Mouse (Mus musculus): ENCODE measurements around the gene Man1a. TPM values are rescaled to one million over a fixed set of nuclear protein-coding genes. Genes with fewer than 3 reads are reported as not detected.

Man1a gene
- polyA plus RNA-seq, 1 experiment from 2014 or later = 16.9 TPM

GRCm38 (mm10) chr10:53941597-53941996 lies 134.8 kb downstream of the Man1a start:
- Histone ChIP-seq H3K27ac (ENCODE audit: low read length) (no peak overlapping the region), H3K4me3 (ENCODE audit: low read depth, low read length) (no peak overlapping the region), H3K27me3 (ENCODE audit: control insufficient read depth, insufficient read depth, low read length) (no peaks in the 10 kb centered on the region), H3K9ac (replicated peaks; ENCODE audit: low read depth, low read length) (no peak overlapping the region), H3K36me3 (ENCODE audit: control insufficient read depth, insufficient read depth, low read length) (no peaks in the 10 kb centered on the region), H3K4me1 (ENCODE audit: control insufficient read depth, insufficient read depth, low read length) (no peaks in the 10 kb centered on the region), H3K9me3 (ENCODE audit: control insufficient read depth, low read depth, low read length) (no peaks in the 10 kb centered on the region), H3K4me2 (replicated peaks; ENCODE audit: low read depth, low read length) (no peak overlapping the region)
- WGBS = 44% methylated on average over 7 of the region's 7 CpGs
- no peak for ATAC-seq (ENCODE audit: insufficient number of reproducible peaks, insufficient read depth, low FRiP score, low read depth)

GRCm38 (mm10) chr10:53938199-53938598 lies 138.2 kb downstream of the Man1a start:
- H3K27me3 ChIP-seq (ENCODE audit: control insufficient read depth, insufficient read depth, low read length) = no peaks in the 10 kb centered on the region
- no peak overlapping the region for H3K4me3 ChIP-seq (ENCODE audit: low read depth, low read length)
- no peaks in the 10 kb centered on the region for H3K36me3 ChIP-seq (ENCODE audit: control insufficient read depth, insufficient read depth, low read length)
- no peak overlapping the region for H3K9ac ChIP-seq (replicated peaks; ENCODE audit: low read depth, low read length)
- no peaks in the 10 kb centered on the region for H3K9me3 ChIP-seq (ENCODE audit: control insufficient read depth, low read depth, low read length)
- 62% methylated on average over 3 of the region's 3 CpGs for WGBS
- no peak overlapping the region for H3K27ac ChIP-seq (ENCODE audit: low read length)
- H3K4me1 ChIP-seq (ENCODE audit: control insufficient read depth, insufficient read depth, low read length) = no peaks in the 10 kb centered on the region
- no peak overlapping the region for H3K4me2 ChIP-seq (replicated peaks; ENCODE audit: low read depth, low read length)
- ATAC-seq (ENCODE audit: insufficient number of reproducible peaks, insufficient read depth, low FRiP score, low read depth) = no peak

GRCm38 (mm10) chr10:53936078-53936477 lies 140.3 kb downstream of the Man1a start:
- no peak overlapping the region for H3K9ac ChIP-seq (replicated peaks; ENCODE audit: low read depth, low read length)
- WGBS = 85% methylated on average over 3 of the region's 3 CpGs

GRCm38 (mm10) chr10:53929722-53930500 lies 146.5 kb downstream of the Man1a start:
- no peaks in the 10 kb centered on the region for H3K27me3 ChIP-seq (ENCODE audit: control insufficient read depth, insufficient read depth, low read length)
- H3K4me2 ChIP-seq (replicated peaks; ENCODE audit: low read depth, low read length) = no peak overlapping the region
- ATAC-seq (ENCODE audit: insufficient number of reproducible peaks, insufficient read depth, low FRiP score, low read depth) = peak; percentile 89
- H3K27ac ChIP-seq (ENCODE audit: low read length) = peak overlapping the region; percentile 63; the same call in 1 of the 2 replicates
- H3K36me3 ChIP-seq (ENCODE audit: control insufficient read depth, insufficient read depth, low read length) = no peaks in the 10 kb centered on the region; the same call in 1 of the 2 replicates
- 57% methylated on average over 4 of the region's 4 CpGs for WGBS
- H3K4me3 ChIP-seq (ENCODE audit: low read depth, low read length) = no peak overlapping the region
- H3K4me1 ChIP-seq (ENCODE audit: control insufficient read depth, insufficient read depth, low read length) = 0 out of 2 replicates have a peak, but pooled peaks cover 4% of the 10 kb centered on the region
- H3K9me3 ChIP-seq (ENCODE audit: control insufficient read depth, low read depth, low read length) = no peaks in the 10 kb centered on the region
- no peak overlapping the region for H3K9ac ChIP-seq (replicated peaks; ENCODE audit: low read depth, low read length)

More at GRCm38 (mm10) chr10:53936078-53936477, 140.3 kb downstream of the Man1a start:
- Histone ChIP-seq H3K9me3 (ENCODE audit: control insufficient read depth, low read depth, low read length) (no peaks in the 10 kb centered on the region), H3K4me1 (ENCODE audit: control insufficient read depth, insufficient read depth, low read length) (no peaks in the 10 kb centered on the region), H3K4me3 (ENCODE audit: low read depth, low read length) (no peak overlapping the region), H3K27ac (ENCODE audit: low read length) (no peak overlapping the region), H3K4me2 (replicated peaks; ENCODE audit: low read depth, low read length) (no peak overlapping the region), H3K27me3 (ENCODE audit: control insufficient read depth, insufficient read depth, low read length) (no peaks in the 10 kb centered on the region), H3K36me3 (ENCODE audit: control insufficient read depth, insufficient read depth, low read length) (no peaks in the 10 kb centered on the region; the same call in 1 of the 2 replicates)
- ATAC-seq (ENCODE audit: insufficient number of reproducible peaks, insufficient read depth, low FRiP score, low read depth) = no peak

GRCm38 (mm10) chr10:53927904-53928303 lies 148.5 kb downstream of the Man1a start:
- Histone ChIP-seq H3K4me3 (ENCODE audit: low read depth, low read length) (no peak overlapping the region), H3K27ac (ENCODE audit: low read length) (no peak overlapping the region), H3K9me3 (ENCODE audit: control insufficient read depth, low read depth, low read length) (no peaks in the 10 kb centered on the region), H3K27me3 (ENCODE audit: control insufficient read depth, insufficient read depth, low read length) (no peaks in the 10 kb centered on the region), H3K4me1 (ENCODE audit: control insufficient read depth, insufficient read depth, low read length) (0 out of 2 replicates have a peak, but pooled peaks cover 4% of the 10 kb centered on the region), H3K36me3 (ENCODE audit: control insufficient read depth, insufficient read depth, low read length) (no peaks in the 10 kb centered on the region; the same call in 1 of the 2 replicates), H3K4me2 (replicated peaks; ENCODE audit: low read depth, low read length) (no peak overlapping the region), H3K9ac (replicated peaks; ENCODE audit: low read depth, low read length) (no peak overlapping the region)
- no peak for ATAC-seq (ENCODE audit: insufficient number of reproducible peaks, insufficient read depth, low FRiP score, low read depth)
- 79% methylated on average over 5 of the region's 5 CpGs for WGBS

GRCm38 (mm10) chr10:53925456-53925855 lies 151.0 kb downstream of the Man1a start:
- WGBS = 80% methylated on average over 6 of the region's 6 CpGs
- no peaks in the 10 kb centered on the region for H3K27me3 ChIP-seq (ENCODE audit: control insufficient read depth, insufficient read depth, low read length)
- no peaks in the 10 kb centered on the region for H3K36me3 ChIP-seq (ENCODE audit: control insufficient read depth, insufficient read depth, low read length)
- no peak for ATAC-seq (ENCODE audit: insufficient number of reproducible peaks, insufficient read depth, low FRiP score, low read depth)
- no peak overlapping the region for H3K9ac ChIP-seq (replicated peaks; ENCODE audit: low read depth, low read length)
- H3K4me1 ChIP-seq (ENCODE audit: control insufficient read depth, insufficient read depth, low read length) = 0 out of 2 replicates have a peak, but pooled peaks cover 4% of the 10 kb centered on the region
- no peaks in the 10 kb centered on the region for H3K9me3 ChIP-seq (ENCODE audit: control insufficient read depth, low read depth, low read length)
- H3K27ac ChIP-seq (ENCODE audit: low read length) = no peak overlapping the region
- H3K4me3 ChIP-seq (ENCODE audit: low read depth, low read length) = no peak overlapping the region
- H3K4me2 ChIP-seq (replicated peaks; ENCODE audit: low read depth, low read length) = no peak overlapping the region

GRCm38 (mm10) chr10:53922236-53922635 lies 154.2 kb downstream of the Man1a start:
- no peak for ATAC-seq (ENCODE audit: insufficient number of reproducible peaks, insufficient read depth, low FRiP score, low read depth)
- H3K4me3 ChIP-seq (ENCODE audit: low read depth, low read length) = no peak overlapping the region
- 64% methylated on average over 3 of the region's 3 CpGs for WGBS
- no peaks in the 10 kb centered on the region for H3K9me3 ChIP-seq (ENCODE audit: control insufficient read depth, low read depth, low read length)
- H3K36me3 ChIP-seq (ENCODE audit: control insufficient read depth, insufficient read depth, low read length) = no peaks in the 10 kb centered on the region
- H3K4me1 ChIP-seq (ENCODE audit: control insufficient read depth, insufficient read depth, low read length) = no peaks in the 10 kb centered on the region
- no peaks in the 10 kb centered on the region for H3K27me3 ChIP-seq (ENCODE audit: control insufficient read depth, insufficient read depth, low read length)
- no peak overlapping the region for H3K4me2 ChIP-seq (replicated peaks; ENCODE audit: low read depth, low read length)
- no peak overlapping the region for H3K27ac ChIP-seq (ENCODE audit: low read length)
- H3K9ac ChIP-seq (replicated peaks; ENCODE audit: low read depth, low read length) = no peak overlapping the region

GRCm38 (mm10) chr10:53917517-53917916 lies 158.9 kb downstream of the Man1a start:
- Histone ChIP-seq H3K4me1 (ENCODE audit: control insufficient read depth, insufficient read depth, low read length) (peaks cover 4% of the 10 kb centered on the region; the same call in 1 of the 2 replicates), H3K27ac (ENCODE audit: low read length) (no peak overlapping the region), H3K4me3 (ENCODE audit: low read depth, low read length) (no peak overlapping the region), H3K9ac (replicated peaks; ENCODE audit: low read depth, low read length) (no peak overlapping the region), H3K9me3 (ENCODE audit: control insufficient read depth, low read depth, low read length) (no peaks in the 10 kb centered on the region), H3K27me3 (ENCODE audit: control insufficient read depth, insufficient read depth, low read length) (no peaks in the 10 kb centered on the region), H3K4me2 (replicated peaks; ENCODE audit: low read depth, low read length) (no peak overlapping the region), H3K36me3 (ENCODE audit: control insufficient read depth, insufficient read depth, low read length) (no peaks in the 10 kb centered on the region)
- 86% methylated on average over 3 of the region's 3 CpGs for WGBS
- no peak for ATAC-seq (ENCODE audit: insufficient number of reproducible peaks, insufficient read depth, low FRiP score, low read depth)

All from stomach, embryonic 14.5 days (tissue).